Mouse (Mus musculus): ENCODE measurements around the gene Vps8.

DNA sequence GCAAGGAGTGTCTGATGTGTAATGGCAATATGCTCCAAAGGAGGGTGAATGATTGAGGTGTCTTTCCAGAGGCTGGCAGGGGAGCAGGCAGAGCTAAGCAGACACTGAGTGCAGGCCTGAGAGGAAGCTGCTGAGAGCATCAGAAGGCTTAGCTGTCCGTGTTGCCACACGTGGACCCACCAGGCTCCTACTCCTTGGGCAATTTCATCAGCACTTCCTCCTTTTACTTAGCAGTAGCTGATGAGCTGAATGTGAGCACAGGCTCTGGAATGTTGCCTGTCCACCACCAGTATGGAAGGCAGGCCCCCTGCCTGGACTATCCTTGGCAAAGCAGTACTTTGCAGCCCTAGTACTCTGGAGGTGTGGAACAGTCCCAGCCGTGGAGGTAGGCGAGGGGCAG lies 23.0 kb upstream of the Vps8 start:
- TF ChIP-seq EP300 (optimal IDR thresholded peaks at IDR 0.05) (no peak), CTCF (IDR thresholded peaks at IDR 0.05; ENCODE audit: low read depth) (no peak)

Measured in stomach, postnatal 0 days (tissue).